Mouse (Mus musculus) frontal cortex, postnatal 14 days (tissue): Measurements from ENCODE around the gene Pgf.

Experiments used
- DNase-seq, 2 experiments: peaks; one replicate each; pipeline ENCODE4 v3.0.0; 2022; ENCODE audit warnings: low spot score in 2 of 2

The Pgf gene

GRCm38 (mm10) chr12:85124751-85125150 lies 52.8 kb downstream of the Pgf start:
- no peak for DNase-seq

- DNase-seq, result no peak
These were observed 53.9 kb downstream of the Pgf start for GRCm38 (mm10) chr12:85123645-85124044.

- no peak for DNase-seq
These were observed 54.5 kb downstream of the Pgf start for GRCm38 (mm10) chr12:85123108-85123530.

- no peak for DNase-seq
These were observed 55.7 kb downstream of the Pgf start for GRCm38 (mm10) chr12:85121806-85122459.
